Mouse (Mus musculus): ENCODE data around the gene Slc48a1. TPM values are rescaled to one million over a fixed set of nuclear protein-coding genes. Genes with fewer than 3 reads are reported as not detected.

The Slc48a1 gene
- polyA plus RNA-seq (2012; ENCODE audit: insufficient read depth, insufficient read length, low replicate concordance, missing spikeins) = not detected in 2 replicates

DNA sequence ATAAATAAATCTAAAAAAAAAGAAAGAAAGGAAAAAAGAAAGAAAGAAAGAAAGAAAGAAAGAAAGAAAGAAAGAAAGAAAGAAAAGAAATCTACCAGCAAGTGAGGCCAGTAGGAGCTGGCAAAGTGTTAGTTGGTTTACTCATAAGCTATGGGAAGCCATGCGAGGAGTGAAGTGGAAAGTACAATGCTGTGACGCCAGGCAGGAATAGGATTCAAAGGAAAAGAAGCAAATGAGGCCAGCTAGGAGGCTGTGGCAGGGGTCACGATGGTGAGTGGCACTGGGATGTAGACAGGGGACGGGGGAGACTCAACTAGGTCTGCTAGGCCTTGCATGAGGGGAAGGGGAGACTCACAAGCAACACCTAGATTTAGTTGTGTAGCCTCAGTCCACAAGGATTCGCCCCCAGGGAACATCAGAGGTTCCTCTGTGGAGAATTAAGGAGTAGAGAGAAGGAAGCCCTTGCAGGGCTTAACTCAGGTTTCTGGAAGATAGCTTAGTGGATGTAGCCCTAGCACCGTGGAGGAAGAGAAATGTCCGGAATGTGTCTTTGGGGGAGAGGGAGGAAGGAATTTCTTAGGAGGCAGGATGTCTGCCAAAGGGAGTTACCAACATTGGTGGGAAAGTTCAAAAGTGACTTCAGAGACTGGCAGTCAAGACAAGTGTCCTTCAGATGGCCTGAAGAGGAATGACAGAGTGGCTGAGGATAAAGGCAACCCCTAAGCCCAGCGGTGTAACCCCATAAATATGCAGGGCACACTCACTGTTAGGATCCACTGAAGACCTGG lies at the start of gene Slc48a1:
Gene Slc48a1, plus strand, starts transcription at position 210 of the 788 bp plus-strand sequence.
- 84% methylated on average over 8 of the region's 8 CpGs for WGBS
- Histone ChIP-seq H3K4me3 (ENCODE audit: insufficient read depth, low read depth, low read length) (no peak within 1 kb of the TSS), H3K27ac (ENCODE audit: insufficient read depth, low read depth, low read length) (no peak within 1 kb of the TSS), H3K4me1 (ENCODE audit: control insufficient read depth, insufficient read depth, low read length) (peaks cover 41% of the 10 kb centered on the region)
- TF ChIP-seq POLR2A (IDR thresholded peaks at IDR 0.05; ENCODE audit: insufficient read depth, low read depth, low read length) (no peak), CTCF (IDR thresholded peaks at IDR 0.05; ENCODE audit: insufficient read depth, low read depth, low read length) (no peak)

DNA sequence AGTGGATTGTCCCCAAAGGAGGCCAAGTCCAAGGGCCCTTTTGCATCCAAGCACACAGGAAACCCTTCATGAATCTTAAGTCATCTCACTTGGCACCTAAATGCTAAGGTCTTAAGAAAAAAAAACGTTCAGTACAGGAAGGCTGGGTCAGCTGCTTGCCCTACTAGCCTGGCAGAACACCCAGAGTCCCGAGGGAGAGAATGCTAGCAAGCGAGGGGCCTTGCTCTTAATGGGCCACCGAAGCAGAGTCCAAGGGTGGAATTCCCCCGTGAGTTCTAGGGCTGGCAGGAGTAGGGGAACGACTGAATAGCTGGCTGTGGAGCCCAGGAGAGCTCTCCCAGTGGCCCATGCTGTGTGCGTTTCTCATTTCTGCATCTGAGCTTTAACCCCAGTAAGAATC lies 49.5 kb upstream of the Slc48a1 start:
- Histone ChIP-seq H3K27ac (ENCODE audit: insufficient read depth, low read depth, low read length) (no peak overlapping the region), H3K4me3 (ENCODE audit: insufficient read depth, low read depth, low read length) (no peak overlapping the region), H3K4me1 (ENCODE audit: control insufficient read depth, insufficient read depth, low read length) (peaks cover 16% of the 10 kb centered on the region)
- no peak for TF ChIP-seq POLR2A (IDR thresholded peaks at IDR 0.05; ENCODE audit: insufficient read depth, low read depth, low read length)
- TF ChIP-seq CTCF (IDR thresholded peaks at IDR 0.05; ENCODE audit: insufficient read depth, low read depth, low read length) = no peak
- 46% methylated on average over 7 of the region's 7 CpGs for WGBS

DNA sequence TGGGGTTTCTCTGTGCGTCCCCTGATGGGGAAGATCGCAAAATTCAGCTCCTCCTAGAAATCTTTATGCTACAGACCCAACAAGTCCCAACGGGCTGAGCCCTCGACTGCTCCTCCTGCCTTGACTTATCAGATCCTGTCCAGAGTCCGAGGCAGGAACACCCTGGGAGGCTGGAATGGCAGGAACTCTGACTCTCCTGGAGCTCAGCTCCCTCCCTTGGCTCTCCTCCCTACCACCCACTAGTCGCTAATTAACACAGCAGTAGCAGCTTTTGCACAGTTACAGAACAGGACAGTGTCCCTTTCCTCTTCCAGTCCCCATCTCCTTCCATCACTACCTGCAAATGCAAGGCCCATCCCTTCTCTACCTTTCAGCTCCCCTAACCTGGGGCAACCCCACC lies 48.0 kb upstream of the Slc48a1 start:
- H3K27ac ChIP-seq (ENCODE audit: insufficient read depth, low read depth, low read length) = no peak overlapping the region
- H3K4me3 ChIP-seq (ENCODE audit: insufficient read depth, low read depth, low read length) = no peak overlapping the region
- 66% methylated on average over 6 of the region's 6 CpGs for WGBS
- TF ChIP-seq POLR2A (IDR thresholded peaks at IDR 0.05; ENCODE audit: insufficient read depth, low read depth, low read length) (no peak), CTCF (IDR thresholded peaks at IDR 0.05; ENCODE audit: insufficient read depth, low read depth, low read length) (no peak)
- H3K4me1 ChIP-seq (ENCODE audit: control insufficient read depth, insufficient read depth, low read length) = peaks cover 16% of the 10 kb centered on the region

DNA sequence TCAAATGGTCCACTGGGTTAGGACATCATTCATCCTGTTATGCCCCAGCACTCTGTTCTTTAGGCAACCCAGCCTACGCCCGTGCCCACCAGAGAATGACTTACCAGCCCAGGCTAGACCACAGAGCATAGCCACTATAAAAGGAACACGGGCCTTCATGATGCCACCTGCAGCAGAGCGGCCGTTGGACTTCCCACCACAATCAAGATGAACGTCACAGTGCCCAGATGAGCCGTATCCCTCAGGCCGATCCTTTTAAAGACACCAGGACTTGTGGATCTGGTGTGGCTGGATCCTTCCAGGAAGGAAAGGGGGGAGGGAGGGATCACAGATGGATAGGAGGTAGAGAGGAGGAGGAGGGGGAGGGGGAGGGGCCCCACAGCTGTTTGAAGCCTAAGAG lies 47.2 kb upstream of the Slc48a1 start, which contains the start of gene Endou:
Gene Endou, minus strand, starts transcription at position 229 of the 400 bp plus-strand sequence.
- H3K4me1 ChIP-seq (ENCODE audit: control insufficient read depth, insufficient read depth, low read length) = peaks cover 16% of the 10 kb centered on the region
- H3K4me3 ChIP-seq (ENCODE audit: insufficient read depth, low read depth, low read length) = no peak within 1 kb of the TSS
- no peak within 1 kb of the TSS for H3K27ac ChIP-seq (ENCODE audit: insufficient read depth, low read depth, low read length)
- WGBS = 96% methylated on average over 8 of the region's 8 CpGs
- TF ChIP-seq POLR2A (IDR thresholded peaks at IDR 0.05; ENCODE audit: insufficient read depth, low read depth, low read length) (no peak), CTCF (IDR thresholded peaks at IDR 0.05; ENCODE audit: insufficient read depth, low read depth, low read length) (no peak)

DNA sequence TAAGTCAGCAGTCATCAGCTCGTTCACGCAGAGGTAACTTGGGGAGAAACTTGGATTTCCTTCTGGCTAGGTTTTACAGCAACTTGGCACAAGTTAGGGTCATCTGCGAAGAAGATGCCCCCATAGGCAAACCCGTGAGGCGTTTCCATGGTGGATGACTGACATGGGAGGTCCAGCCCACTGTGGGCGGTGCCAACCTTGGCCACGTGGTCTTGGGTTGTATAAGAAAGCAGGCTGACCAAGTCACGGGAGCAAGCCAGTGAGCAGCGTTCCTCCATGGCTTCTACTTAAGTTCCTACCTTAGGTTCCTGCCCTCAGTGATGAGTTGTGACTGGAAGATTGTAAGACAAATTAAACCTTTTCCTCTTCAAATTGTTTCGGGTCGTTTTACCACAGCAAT lies 46.3 kb upstream of the Slc48a1 start:
- Histone ChIP-seq H3K27ac (ENCODE audit: insufficient read depth, low read depth, low read length) (no peak overlapping the region), H3K4me1 (ENCODE audit: control insufficient read depth, insufficient read depth, low read length) (peaks cover 16% of the 10 kb centered on the region), H3K4me3 (ENCODE audit: insufficient read depth, low read depth, low read length) (no peak overlapping the region)
- no peak for TF ChIP-seq POLR2A (IDR thresholded peaks at IDR 0.05; ENCODE audit: insufficient read depth, low read depth, low read length)
- no peak for TF ChIP-seq CTCF (IDR thresholded peaks at IDR 0.05; ENCODE audit: insufficient read depth, low read depth, low read length)
- WGBS = 91% methylated on average over 11 of the region's 11 CpGs

DNA sequence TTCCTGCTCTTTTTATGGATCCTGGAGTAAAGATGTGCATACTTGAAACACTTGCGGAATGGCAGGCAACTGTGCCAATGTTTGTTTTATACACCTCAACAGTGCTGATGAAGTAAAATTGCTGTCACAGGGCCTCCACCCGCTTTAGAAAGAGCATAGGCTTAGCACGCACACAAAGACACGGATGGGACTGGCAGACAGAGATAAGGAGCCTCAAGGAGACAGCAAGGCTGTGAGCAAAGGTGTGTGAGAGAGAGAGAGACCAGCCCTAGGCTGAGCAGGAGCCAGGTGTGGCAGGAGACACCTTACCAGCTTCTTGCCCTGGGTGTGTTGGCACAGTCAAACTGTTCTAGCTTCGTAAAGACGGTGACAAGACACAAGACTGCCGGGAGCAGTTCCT lies 39.4 kb upstream of the Slc48a1 start:
- H3K27ac ChIP-seq (ENCODE audit: insufficient read depth, low read depth, low read length) = no peak overlapping the region
- no peak for TF ChIP-seq POLR2A (IDR thresholded peaks at IDR 0.05; ENCODE audit: insufficient read depth, low read depth, low read length)
- no peak for TF ChIP-seq CTCF (IDR thresholded peaks at IDR 0.05; ENCODE audit: insufficient read depth, low read depth, low read length)
- no peak overlapping the region for H3K4me3 ChIP-seq (ENCODE audit: insufficient read depth, low read depth, low read length)
- peaks cover 22% of the 10 kb centered on the region for H3K4me1 ChIP-seq (ENCODE audit: control insufficient read depth, insufficient read depth, low read length)
- 92% methylated on average over 7 of the region's 7 CpGs for WGBS

DNA sequence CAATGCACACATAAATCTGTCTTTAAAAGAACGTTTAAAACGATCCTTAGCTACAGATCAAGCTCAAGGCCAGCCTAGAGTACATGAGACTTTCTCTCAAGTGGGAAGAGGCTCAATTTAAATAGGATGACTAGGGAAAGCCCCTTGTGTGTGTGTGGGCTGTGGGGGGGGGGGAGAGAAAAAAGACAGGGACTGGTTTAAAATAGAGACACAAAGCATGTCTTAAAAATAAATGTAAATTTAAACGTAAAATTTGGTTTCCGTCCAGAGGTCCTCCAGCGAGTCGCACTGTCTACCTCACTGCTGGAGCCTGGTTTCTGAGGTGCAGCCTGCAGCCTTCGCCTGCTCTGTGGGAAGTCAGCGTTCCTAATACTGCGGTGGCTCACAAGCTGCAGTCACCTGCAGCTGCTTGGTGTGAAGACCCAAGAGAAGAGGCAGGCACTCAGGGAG lies 38.0 kb upstream of the Slc48a1 start:
- H3K27ac ChIP-seq (ENCODE audit: insufficient read depth, low read depth, low read length) = no peak overlapping the region
- TF ChIP-seq POLR2A (IDR thresholded peaks at IDR 0.05; ENCODE audit: insufficient read depth, low read depth, low read length) (no peak), CTCF (IDR thresholded peaks at IDR 0.05; ENCODE audit: insufficient read depth, low read depth, low read length) (no peak)
- H3K4me1 ChIP-seq (ENCODE audit: control insufficient read depth, insufficient read depth, low read length) = peaks cover 32% of the 10 kb centered on the region
- H3K4me3 ChIP-seq (ENCODE audit: insufficient read depth, low read depth, low read length) = no peak overlapping the region
- WGBS = 60% methylated on average over 9 of the region's 9 CpGs

DNA sequence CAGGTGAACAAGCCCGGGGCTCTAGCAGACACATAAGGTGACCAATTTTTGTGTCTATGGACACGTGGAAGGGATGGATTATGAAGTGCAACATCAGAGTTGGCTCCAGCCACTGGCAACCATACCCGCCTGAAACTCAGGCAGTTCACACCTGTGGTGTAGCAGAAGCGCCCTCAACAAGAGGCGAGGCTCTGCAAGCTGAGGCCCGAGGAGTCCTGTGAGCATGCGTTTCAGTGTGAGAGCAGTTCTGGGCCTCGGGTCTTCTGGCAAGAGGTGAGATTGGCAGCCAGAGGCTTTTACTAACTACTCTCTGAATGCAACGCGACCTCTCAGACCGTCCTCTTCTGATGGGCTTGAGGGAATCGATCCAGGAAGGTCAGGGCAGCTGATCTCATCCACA lies 36.7 kb upstream of the Slc48a1 start:
- Histone ChIP-seq H3K4me3 (ENCODE audit: insufficient read depth, low read depth, low read length) (no peak overlapping the region), H3K27ac (ENCODE audit: insufficient read depth, low read depth, low read length) (peak overlapping the region; percentile 29; the same call in 1 of the 2 replicates), H3K4me1 (ENCODE audit: control insufficient read depth, insufficient read depth, low read length) (peaks cover 37% of the 10 kb centered on the region)
- 74% methylated on average over 12 of the region's 12 CpGs for WGBS
- TF ChIP-seq POLR2A (IDR thresholded peaks at IDR 0.05; ENCODE audit: insufficient read depth, low read depth, low read length) (no peak), CTCF (IDR thresholded peaks at IDR 0.05; ENCODE audit: insufficient read depth, low read depth, low read length) (no peak)

DNA sequence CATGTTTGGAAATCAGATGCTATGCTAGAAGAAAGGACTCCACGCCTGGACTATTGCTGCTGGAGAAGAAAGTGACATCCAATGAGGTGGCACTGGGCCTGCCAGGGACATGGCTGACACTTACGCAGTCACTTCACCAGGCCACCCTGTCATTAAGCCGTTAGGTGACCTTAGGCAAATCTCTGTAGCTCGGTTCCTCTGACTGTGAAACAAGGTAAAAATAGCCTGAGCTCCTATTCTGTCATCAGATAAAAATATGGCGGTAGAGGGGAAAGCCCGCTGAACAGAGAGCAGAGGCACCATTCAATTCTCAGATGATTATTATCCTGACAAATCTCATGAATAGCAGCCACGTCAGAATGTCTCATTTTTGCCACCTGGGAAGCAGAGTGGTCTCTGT lies 36.2 kb upstream of the Slc48a1 start:
- 37% methylated on average over 7 of the region's 7 CpGs for WGBS
- no peak for TF ChIP-seq CTCF (IDR thresholded peaks at IDR 0.05; ENCODE audit: insufficient read depth, low read depth, low read length)
- no peak for TF ChIP-seq POLR2A (IDR thresholded peaks at IDR 0.05; ENCODE audit: insufficient read depth, low read depth, low read length)
- peak overlapping the region; percentile 29 for H3K27ac ChIP-seq (ENCODE audit: insufficient read depth, low read depth, low read length)
- peaks cover 37% of the 10 kb centered on the region for H3K4me1 ChIP-seq (ENCODE audit: control insufficient read depth, insufficient read depth, low read length)
- H3K4me3 ChIP-seq (ENCODE audit: insufficient read depth, low read depth, low read length) = no peak overlapping the region
